Mouse (Mus musculus): ENCODE results near the gene Gm3115.
"Not testable (repeated sequence)": the region's sequence is repeated elsewhere in the genome, so short reads cannot be mapped to it uniquely, and the experiment has no call there.

Gm3115 gene

DNA sequence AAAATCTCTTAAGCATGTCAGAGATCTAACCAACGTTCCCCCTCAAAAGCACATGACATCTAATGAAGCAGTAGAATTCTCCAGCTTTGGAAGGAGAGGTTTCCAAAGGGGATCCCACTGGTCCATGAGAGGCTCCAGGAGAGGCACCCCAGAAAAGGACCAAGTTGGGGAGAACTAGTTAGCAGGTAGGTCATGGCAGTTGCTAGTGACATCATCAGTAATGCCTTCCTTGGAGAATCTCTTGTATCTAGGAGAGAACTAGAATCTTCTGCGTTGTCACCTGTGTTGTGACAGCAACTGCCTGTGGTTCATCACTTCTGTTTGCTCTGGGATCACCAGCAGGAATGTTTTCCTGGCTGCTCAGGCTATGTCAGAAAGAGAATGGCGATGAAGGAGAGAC lies at the start of gene Gm3115:
Gene Gm3115 (plus strand): TSS at position 301 of the 400 bp plus-strand sequence.
- DNase-seq = not testable (repeated sequence)

DNA sequence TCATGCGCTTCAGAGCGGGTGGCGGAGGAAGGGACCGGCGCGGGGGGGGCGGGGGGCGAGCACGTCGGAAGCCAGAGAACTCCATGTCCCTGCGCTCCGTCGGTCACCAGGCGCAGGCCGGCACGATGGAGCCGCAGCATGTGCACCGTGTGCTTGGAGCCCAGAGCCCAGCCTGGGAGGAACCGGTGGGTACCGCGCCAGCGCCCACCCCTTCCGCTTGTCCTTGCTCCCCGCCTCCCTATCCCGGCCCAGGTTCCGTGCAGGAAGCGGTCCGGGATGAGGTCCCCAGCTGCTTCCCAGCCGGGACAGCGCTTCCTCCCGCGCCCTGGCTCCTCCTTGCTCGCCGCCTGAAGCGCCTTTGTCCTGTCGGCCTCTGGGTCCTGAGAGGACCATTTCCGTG lies 26.5 kb downstream of the Gm3115 start, which contains the start of gene Gm8108:
Gene Gm8108 (plus strand): TSS at position 101 of the 400 bp plus-strand sequence.
- DNase-seq = peak; percentile 12

DNA sequence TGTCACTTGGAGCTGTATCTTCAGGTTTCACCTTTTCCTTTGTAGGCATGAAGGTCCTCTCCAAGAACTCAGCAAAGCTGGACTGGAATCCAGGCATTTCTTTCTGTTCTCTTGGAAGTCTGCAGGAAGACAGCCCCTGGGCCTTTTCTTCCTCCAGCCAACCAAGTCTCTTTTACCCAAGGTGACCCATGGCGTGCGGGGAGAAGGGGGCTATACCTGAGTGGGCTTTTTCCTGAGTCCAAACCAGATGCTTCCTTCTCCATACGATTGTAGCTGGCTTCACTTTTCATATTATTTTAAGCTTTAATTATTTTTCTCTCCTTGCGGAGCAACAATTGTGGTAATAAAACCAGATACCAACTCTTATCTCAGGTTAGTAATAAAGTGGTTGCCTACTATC lies 57.7 kb downstream of the Gm3115 start:
- not testable (repeated sequence) for DNase-seq
